Mouse (Mus musculus) heart, embryonic 16.5 days (tissue): Measurements from ENCODE around the gene 1110032F04Rik. TPM values are rescaled to one million over a fixed set of nuclear protein-coding genes. Genes with fewer than 3 reads are reported as not detected.

Source experiments
- ATAC-seq: fragments of 200-750 bp; cut with Nextera tagmentation; replicated peaks from 2 replicates; pipeline ENCODE4 v1.8.0; 2017; ENCODE audit warnings: moderate number of reproducible peaks; ENCODE audit not compliant: insufficient read depth, low FRiP score; ENCODE audit errors: extremely low read depth
- H3K27ac ChIP-seq: fragments of 300-500 bp; sonication (generic); 2 replicates; pipeline ENCODE4 v1.5.1; 2014; ENCODE audit warnings: mild to moderate bottlenecking, low read length, control low read depth, moderate library complexity
- H3K27me3 ChIP-seq: fragments of 300-500 bp; sonication (generic); 2 replicates; pipeline ENCODE4 v1.6.1; 2014; ENCODE audit warnings: low read length, mixed read lengths; ENCODE audit not compliant: control insufficient read depth, insufficient read depth
- H3K36me3 ChIP-seq: fragments of 300-500 bp; sonication (generic); 2 replicates; pipeline ENCODE4 v1.6.1; 2014; ENCODE audit not compliant: control insufficient read depth, insufficient read depth
- H3K4me1 ChIP-seq: fragments of 300-500 bp; sonication (generic); 2 replicates; pipeline ENCODE4 v1.6.1; 2014; ENCODE audit warnings: low read length, mixed read lengths; ENCODE audit not compliant: control insufficient read depth, insufficient read depth
- H3K4me2 ChIP-seq: fragments of 300-500 bp; sonication (generic); 2 replicates; pipeline ENCODE4 v1.6.1; 2014; ENCODE audit warnings: low read depth, mild to moderate bottlenecking, control low read depth, low read length
- H3K4me3 ChIP-seq: fragments of 300-500 bp; sonication (generic); 2 replicates; pipeline ENCODE4 v1.5.1; 2014; ENCODE audit warnings: mild to moderate bottlenecking, control low read depth, low read length
- H3K9ac ChIP-seq: fragments of 300-500 bp; sonication (generic); 2 replicates; pipeline ENCODE4 v1.6.1; 2014; ENCODE audit warnings: low read length, control low read depth
- H3K9me3 ChIP-seq: fragments of 300-500 bp; sonication (generic); replicated peaks from 2 replicates; pipeline ENCODE4 v1.6.1; 2016; ENCODE audit warnings: low read length; ENCODE audit not compliant: control insufficient read depth
- whole genome bisulfite sequencing: fragments of 180-500 bp; shearing (Covaris S2); extraction: QIAGEN DNeasy Blood & Tissue Kit; methylation state at CpG from one replicate; pipeline ENCODE4 v1.1.7; 2014; 5-methylcytosine and 5-hydroxymethylcytosine counted together
- polyA plus RNA-seq: library from polyadenylated mRNA; unstranded; fragments of >200 nt; fragmentation: Nextera tagmentation; extraction: Ambion mirVana; gene quantifications from 2 replicates; pipeline ENCODE4 v1.2.1, GENCODE M21; 2015

Gene 1110032F04Rik
- polyA plus RNA-seq: 3.4 and 3.6 TPM in 2 replicates

- H3K9ac ChIP-seq: peak within 1 kb of the TSS; percentile 68
- ATAC-seq: peak; percentile 63
- peak within 1 kb of the TSS; percentile 67 for H3K4me3 ChIP-seq
- WGBS: under 1% methylated on average over 59 of the region's 62 CpGs
- H3K9me3 ChIP-seq: no peaks in the 10 kb centered on the region
- H3K4me2 ChIP-seq: peak within 1 kb of the TSS; percentile 99
- H3K27ac ChIP-seq: 0 out of 2 replicates have a peak within 1 kb of the TSS, but pooled peaks have one; percentile 9
- H3K36me3 ChIP-seq: no peaks in the 10 kb centered on the region
- H3K4me1 ChIP-seq: peaks cover 7% of the 10 kb centered on the region
- peaks cover 11% of the 10 kb centered on the region; the same call in 1 of the 2 replicates for H3K27me3 ChIP-seq
These were observed at the start of gene 1110032F04Rik for GRCm38 (mm10) chr3:68869211-68869690. Gene 1110032F04Rik (plus strand): TSS chr3:68869586.

- Histone ChIP-seq H3K27me3 (no peaks in the 10 kb centered on the region), H3K4me1 (no peaks in the 10 kb centered on the region), H3K9ac (no peak overlapping the region), H3K4me2 (no peak overlapping the region), H3K4me3 (no peak overlapping the region), H3K36me3 (no peaks in the 10 kb centered on the region), H3K27ac (no peak overlapping the region), H3K9me3 (no peaks in the 10 kb centered on the region)
- ATAC-seq: no peak
- WGBS: 82% methylated on average over 4 of the region's 4 CpGs
These were observed 48.0 kb upstream of the 1110032F04Rik start for GRCm38 (mm10) chr3:68821406-68821805.

GRCm38 (mm10) chr3:68821926-68822341 is 47.5 kb upstream of the 1110032F04Rik start:
- H3K9me3 ChIP-seq: no peaks in the 10 kb centered on the region
- H3K36me3 ChIP-seq: no peaks in the 10 kb centered on the region
- no peaks in the 10 kb centered on the region for H3K27me3 ChIP-seq
- H3K4me3 ChIP-seq: no peak overlapping the region
- no peak overlapping the region for H3K9ac ChIP-seq
- ATAC-seq: no peak
- 46% methylated on average over 5 of the region's 5 CpGs for WGBS
- H3K27ac ChIP-seq: no peak overlapping the region
- H3K4me1 ChIP-seq: no peaks in the 10 kb centered on the region
- no peak overlapping the region for H3K4me2 ChIP-seq

GRCm38 (mm10) chr3:68823876-68824764 is 45.3 kb upstream of the 1110032F04Rik start:
- WGBS: 70% methylated on average over 15 of the region's 15 CpGs
- no peaks in the 10 kb centered on the region for H3K27me3 ChIP-seq
- H3K36me3 ChIP-seq: no peaks in the 10 kb centered on the region
- no peak overlapping the region for H3K4me2 ChIP-seq
- no peaks in the 10 kb centered on the region for H3K9me3 ChIP-seq
- no peak overlapping the region for H3K4me3 ChIP-seq
- no peaks in the 10 kb centered on the region for H3K4me1 ChIP-seq
- no peak overlapping the region for H3K27ac ChIP-seq
- no peak overlapping the region for H3K9ac ChIP-seq
- ATAC-seq: no peak

- H3K4me1 ChIP-seq: no peaks in the 10 kb centered on the region
- H3K27ac ChIP-seq: no peak overlapping the region
- 46% methylated on average over 2 of the region's 2 CpGs for WGBS
- no peaks in the 10 kb centered on the region for H3K9me3 ChIP-seq
- no peak for ATAC-seq
- H3K27me3 ChIP-seq: no peaks in the 10 kb centered on the region
- H3K4me2 ChIP-seq: no peak overlapping the region
- no peaks in the 10 kb centered on the region for H3K36me3 ChIP-seq
- H3K4me3 ChIP-seq: no peak overlapping the region
- H3K9ac ChIP-seq: no peak overlapping the region
These were observed 44.7 kb upstream of the 1110032F04Rik start for GRCm38 (mm10) chr3:68824765-68825090.

GRCm38 (mm10) chr3:68825151-68825550 is 44.2 kb upstream of the 1110032F04Rik start:
- Histone ChIP-seq H3K36me3 (no peaks in the 10 kb centered on the region), H3K4me1 (no peaks in the 10 kb centered on the region), H3K27me3 (no peaks in the 10 kb centered on the region), H3K4me3 (no peak overlapping the region), H3K9me3 (no peaks in the 10 kb centered on the region), H3K27ac (no peak overlapping the region), H3K9ac (no peak overlapping the region), H3K4me2 (no peak overlapping the region)
- 66% methylated on average over 8 of the region's 8 CpGs for WGBS
- ATAC-seq: no peak

GRCm38 (mm10) chr3:68827671-68828070 is 41.7 kb upstream of the 1110032F04Rik start:
- H3K4me2 ChIP-seq: no peak overlapping the region
- no peak overlapping the region for H3K27ac ChIP-seq
- no peak overlapping the region for H3K9ac ChIP-seq
- H3K27me3 ChIP-seq: no peaks in the 10 kb centered on the region
- no peaks in the 10 kb centered on the region for H3K4me1 ChIP-seq
- no peak for ATAC-seq
- no peak overlapping the region for H3K4me3 ChIP-seq
- H3K36me3 ChIP-seq: no peaks in the 10 kb centered on the region
- WGBS: 91% methylated on average over 5 of the region's 5 CpGs
- H3K9me3 ChIP-seq: no peaks in the 10 kb centered on the region

GRCm38 (mm10) chr3:68829944-68830343 is 39.4 kb upstream of the 1110032F04Rik start:
- WGBS: 68% methylated on average over 3 of the region's 3 CpGs
- Histone ChIP-seq H3K27ac (no peak overlapping the region), H3K9ac (no peak overlapping the region), H3K4me1 (no peaks in the 10 kb centered on the region), H3K27me3 (no peaks in the 10 kb centered on the region), H3K4me2 (no peak overlapping the region), H3K4me3 (no peak overlapping the region), H3K9me3 (no peaks in the 10 kb centered on the region), H3K36me3 (no peaks in the 10 kb centered on the region)
- no peak for ATAC-seq

- WGBS: 80% methylated on average over 6 of the region's 6 CpGs
- Histone ChIP-seq H3K27ac (no peak overlapping the region), H3K4me2 (no peak overlapping the region), H3K4me1 (no peaks in the 10 kb centered on the region), H3K36me3 (no peaks in the 10 kb centered on the region), H3K4me3 (no peak overlapping the region), H3K27me3 (no peaks in the 10 kb centered on the region), H3K9ac (no peak overlapping the region), H3K9me3 (no peaks in the 10 kb centered on the region)
- ATAC-seq: no peak
These were observed 32.4 kb upstream of the 1110032F04Rik start for GRCm38 (mm10) chr3:68836857-68837499.
